Mouse (Mus musculus) forebrain, embryonic 12.5 days (tissue): ENCODE results near the gene Csnk2b. TPM values are rescaled to one million over a fixed set of nuclear protein-coding genes. Genes with fewer than 3 reads are reported as not detected.

Experiments
- ATAC-seq: fragments of 200-750 bp; cut with Nextera tagmentation; 2 replicates; pipeline ENCODE4 v1.8.0; 2017; ENCODE audit warnings: moderate TSS enrichment; ENCODE audit not compliant: low FRiP score
- H3K27ac ChIP-seq: fragments of 300-500 bp; sonication (generic); 2 replicates; pipeline ENCODE4 v1.5.1; 2016; ENCODE audit warnings: mild to moderate bottlenecking
- H3K27me3 ChIP-seq: fragments of 300-500 bp; sonication (generic); 2 replicates; pipeline ENCODE4 v1.6.1; 2016; ENCODE audit warnings: mild to moderate bottlenecking
- H3K36me3 ChIP-seq: fragments of 300-500 bp; sonication (generic); replicated peaks from 2 replicates; pipeline ENCODE4 v1.6.1; 2016; ENCODE audit warnings: mild to moderate bottlenecking
- H3K4me1 ChIP-seq: fragments of 300-500 bp; sonication (generic); 2 replicates; pipeline ENCODE4 v1.6.1; 2016
- H3K4me2 ChIP-seq: fragments of 300-500 bp; sonication (generic); 2 replicates; pipeline ENCODE4 v1.6.1; 2016; ENCODE audit warnings: mild to moderate bottlenecking, moderate library complexity
- H3K4me3 ChIP-seq: fragments of 300-500 bp; sonication (generic); replicated peaks from 2 replicates; pipeline ENCODE4 v1.5.1; 2016; ENCODE audit warnings: mild to moderate bottlenecking
- H3K9ac ChIP-seq: fragments of 300-500 bp; sonication (generic); 2 replicates; pipeline ENCODE4 v1.6.1; 2016; ENCODE audit warnings: mild to moderate bottlenecking
- H3K9me3 ChIP-seq: fragments of 300-500 bp; sonication (generic); 2 replicates; pipeline ENCODE4 v1.6.1; 2016
- WGBS: fragments of 180-500 bp; shearing (Covaris S2); methylation state at CpG from one replicate; pipeline ENCODE4 v1.1.7; 2016; 5-methylcytosine and 5-hydroxymethylcytosine counted together
- polyA plus RNA-seq: library from polyadenylated mRNA; unstranded; fragments of >200 nt; fragmentation: Nextera tagmentation; extraction: Ambion mirVana; gene quantifications from 2 replicates; pipeline ENCODE4 v1.2.1, GENCODE M21; 2016

Gene Csnk2b
- polyA plus RNA-seq, 1 experiment from 2014 or later: 284 TPM

DNA sequence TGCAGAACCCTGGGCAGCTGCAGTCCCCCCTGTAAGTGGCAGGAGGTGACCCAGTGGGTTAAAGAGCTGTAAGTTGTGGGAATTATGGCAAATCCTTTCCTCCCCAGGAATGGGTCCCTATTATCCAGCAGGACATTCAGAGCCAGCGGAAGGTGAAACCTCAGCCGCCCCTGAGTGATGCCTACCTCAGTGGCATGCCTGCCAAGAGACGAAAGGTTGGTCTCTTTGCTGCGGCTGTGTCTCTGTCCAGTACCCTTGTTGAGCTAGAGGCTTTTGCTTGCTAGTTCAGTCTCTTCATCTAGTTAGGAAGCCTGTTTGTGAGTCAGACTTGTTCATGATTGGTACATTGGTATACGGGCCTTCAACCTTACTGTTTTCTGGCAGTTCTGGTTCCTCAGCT is 24.3 kb upstream of the Csnk2b start:
- Histone ChIP-seq H3K4me3 (no peak overlapping the region), H3K36me3 (peaks cover 97% of the 10 kb centered on the region), H3K4me2 (no peak overlapping the region)

GRCm38 (mm10) chr17:35141971-35142370 is 20.1 kb upstream of the Csnk2b start:
- H3K36me3 ChIP-seq: peaks cover 89% of the 10 kb centered on the region
- WGBS: 92% methylated on average over 6 of the region's 6 CpGs
- H3K4me1 ChIP-seq: peaks cover 15% of the 10 kb centered on the region
- no peak for ATAC-seq
- H3K27me3 ChIP-seq: no peaks in the 10 kb centered on the region
- no peak overlapping the region for H3K27ac ChIP-seq
- peaks cover 4% of the 10 kb centered on the region; the same call in 1 of the 2 replicates for H3K9me3 ChIP-seq
- no peak overlapping the region for H3K4me2 ChIP-seq
- H3K4me3 ChIP-seq: no peak overlapping the region
- no peak overlapping the region for H3K9ac ChIP-seq

More for the DNA sequence above, 24.3 kb upstream of the Csnk2b start:
- ATAC-seq: no peak
- Histone ChIP-seq H3K27me3 (no peaks in the 10 kb centered on the region), H3K4me1 (no peaks in the 10 kb centered on the region), H3K9me3 (peaks cover 4% of the 10 kb centered on the region; the same call in 1 of the 2 replicates), H3K27ac (0 out of 2 replicates have a peak overlapping the region, but pooled peaks have one; percentile 56), H3K9ac (no peak overlapping the region)
- WGBS: 91% methylated on average over 5 of the region's 5 CpGs

DNA sequence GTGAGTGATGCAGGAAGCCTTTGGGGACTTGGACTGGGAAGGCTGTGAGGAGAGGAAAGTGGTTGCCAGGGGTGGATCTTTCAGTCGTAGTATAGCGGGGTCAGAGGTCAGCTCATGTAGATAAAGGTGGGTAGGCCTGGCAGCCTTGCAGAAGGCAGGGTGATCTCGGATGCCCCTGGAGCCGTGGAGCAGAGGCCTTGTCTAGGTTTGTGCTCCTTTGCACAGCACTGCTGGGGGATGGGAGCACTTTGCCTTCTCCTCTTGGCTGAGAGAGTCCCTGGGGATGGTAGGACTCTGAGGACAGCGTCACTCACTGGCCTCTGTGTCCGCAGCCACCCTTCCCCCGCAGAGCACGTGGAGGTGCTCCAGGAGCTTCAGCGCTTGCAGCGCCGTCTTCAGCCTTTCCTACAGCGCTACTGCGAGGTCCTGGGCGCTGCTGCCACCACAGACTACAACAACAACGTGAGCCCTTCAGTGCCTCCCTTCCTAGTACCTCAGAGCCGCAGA is 18.7 kb upstream of the Csnk2b start:
- H3K36me3 ChIP-seq: peaks cover 75% of the 10 kb centered on the region
- 81% methylated on average over 16 of the region's 16 CpGs for WGBS
- H3K4me3 ChIP-seq: no peak overlapping the region

DNA sequence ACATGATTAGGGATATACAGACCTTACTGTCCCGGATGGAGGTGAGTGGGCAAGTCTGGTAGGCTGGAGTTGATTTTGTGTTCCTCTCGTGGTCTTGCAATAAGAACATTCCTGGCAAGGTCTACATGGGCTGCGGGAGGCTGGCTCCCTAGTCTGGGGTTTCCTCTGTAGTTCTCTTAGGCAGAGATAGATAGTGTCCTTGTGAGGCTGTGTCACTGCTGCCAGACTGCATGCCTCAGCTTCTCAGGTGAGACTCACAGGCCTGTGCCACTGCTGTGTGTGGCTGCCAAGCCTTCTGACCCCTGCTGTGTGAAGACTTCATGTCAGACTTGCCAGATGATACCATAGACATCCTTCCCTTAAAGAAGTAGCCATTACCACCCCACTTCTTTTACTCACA is 17.4 kb upstream of the Csnk2b start:
- Histone ChIP-seq H3K27ac (no peak overlapping the region), H3K9me3 (peaks cover 4% of the 10 kb centered on the region; the same call in 1 of the 2 replicates), H3K4me1 (peaks cover 26% of the 10 kb centered on the region), H3K27me3 (no peaks in the 10 kb centered on the region), H3K4me2 (no peak overlapping the region), H3K4me3 (no peak overlapping the region), H3K36me3 (peaks cover 62% of the 10 kb centered on the region), H3K9ac (no peak overlapping the region)
- no peak for ATAC-seq
- WGBS: 95% methylated on average over 3 of the region's 3 CpGs

More for the DNA sequence above, 18.7 kb upstream of the Csnk2b start:
- 0 out of 2 replicates have a peak overlapping the region, but pooled peaks have one; percentile 36 for H3K9ac ChIP-seq
- peaks cover 4% of the 10 kb centered on the region; the same call in 1 of the 2 replicates for H3K9me3 ChIP-seq
- H3K27me3 ChIP-seq: no peaks in the 10 kb centered on the region
- peaks cover 24% of the 10 kb centered on the region for H3K4me1 ChIP-seq
- no peak for ATAC-seq
- no peak overlapping the region for H3K27ac ChIP-seq
- no peak overlapping the region for H3K4me2 ChIP-seq

- H3K27ac ChIP-seq: peak overlapping the region; percentile 95
- no peaks in the 10 kb centered on the region for H3K9me3 ChIP-seq
- H3K4me1 ChIP-seq: peaks cover 26% of the 10 kb centered on the region
- peak overlapping the region; percentile 71 for H3K4me2 ChIP-seq
- WGBS: under 1% methylated on average over 42 of the region's 43 CpGs
- no peaks in the 10 kb centered on the region for H3K27me3 ChIP-seq
- peak; percentile 66 for ATAC-seq
- peak overlapping the region; percentile 78 for H3K9ac ChIP-seq
- peaks cover 31% of the 10 kb centered on the region for H3K36me3 ChIP-seq
- peak overlapping the region; percentile 81 for H3K4me3 ChIP-seq
Observed at GRCm38 (mm10) chr17:35135591-35136320, 13.9 kb upstream of the Csnk2b start.

- Histone ChIP-seq H3K27ac (peak within 1 kb of the TSS; percentile 95), H3K4me3 (peak within 1 kb of the TSS; percentile 81), H3K27me3 (no peaks in the 10 kb centered on the region), H3K9me3 (no peaks in the 10 kb centered on the region), H3K9ac (peak within 1 kb of the TSS; percentile 78), H3K36me3 (peaks cover 24% of the 10 kb centered on the region), H3K4me2 (peak within 1 kb of the TSS; percentile 71), H3K4me1 (peaks cover 26% of the 10 kb centered on the region)
- peak; percentile 95 for ATAC-seq
- WGBS: under 1% methylated on average over 64 of the region's 66 CpGs
Observed at GRCm38 (mm10) chr17:35134801-35135590, 13.1 kb upstream of the Csnk2b start, which contains the start of gene Bag6. Bag6 (plus strand) TSS chr17:35135178.

GRCm38 (mm10) chr17:35133517-35133916 is 11.7 kb upstream of the Csnk2b start:
- H3K9me3 ChIP-seq: no peaks in the 10 kb centered on the region
- H3K4me3 ChIP-seq: no peak overlapping the region

GRCm38 (mm10) chr17:35132174-35132560 is 10.3 kb upstream of the Csnk2b start:
- peaks cover 5% of the 10 kb centered on the region; the same call in 1 of the 2 replicates for H3K36me3 ChIP-seq
- peaks cover 20% of the 10 kb centered on the region for H3K4me1 ChIP-seq
- H3K4me2 ChIP-seq: no peak overlapping the region
- WGBS: 78% methylated on average over 3 of the region's 3 CpGs
- no peaks in the 10 kb centered on the region for H3K27me3 ChIP-seq
- H3K9me3 ChIP-seq: no peaks in the 10 kb centered on the region
- H3K4me3 ChIP-seq: no peak overlapping the region
- H3K9ac ChIP-seq: no peak overlapping the region
- no peak overlapping the region for H3K27ac ChIP-seq
- ATAC-seq: no peak

More at GRCm38 (mm10) chr17:35133517-35133916, 11.7 kb upstream of the Csnk2b start:
- Histone ChIP-seq H3K9ac (no peak overlapping the region), H3K27me3 (no peaks in the 10 kb centered on the region), H3K27ac (no peak overlapping the region), H3K36me3 (peaks cover 9% of the 10 kb centered on the region), H3K4me1 (peaks cover 26% of the 10 kb centered on the region), H3K4me2 (no peak overlapping the region)
- no peak for ATAC-seq
- 96% methylated on average over 7 of the region's 7 CpGs for WGBS

- no peaks in the 10 kb centered on the region for H3K9me3 ChIP-seq
- no peak within 1 kb of the TSS for H3K9ac ChIP-seq
- H3K27me3 ChIP-seq: no peaks in the 10 kb centered on the region
- WGBS: 86% methylated on average over 15 of the region's 15 CpGs
- H3K4me2 ChIP-seq: no peak within 1 kb of the TSS
- no peak for ATAC-seq
- H3K27ac ChIP-seq: no peak within 1 kb of the TSS
- H3K36me3 ChIP-seq: peaks cover 5% of the 10 kb centered on the region; the same call in 1 of the 2 replicates
- H3K4me1 ChIP-seq: peaks cover 20% of the 10 kb centered on the region
- no peak within 1 kb of the TSS for H3K4me3 ChIP-seq
Observed at GRCm38 (mm10) chr17:35131500-35132173, 9.8 kb upstream of the Csnk2b start, which contains the start of gene Apom. Apom (minus strand) TSS chr17:35132050.

- H3K36me3 ChIP-seq: peaks cover 5% of the 10 kb centered on the region; the same call in 1 of the 2 replicates
- no peak overlapping the region for H3K4me2 ChIP-seq
- no peaks in the 10 kb centered on the region for H3K9me3 ChIP-seq
- ATAC-seq: no peak
- no peak overlapping the region for H3K4me3 ChIP-seq
- no peak overlapping the region for H3K27ac ChIP-seq
- no peaks in the 10 kb centered on the region for H3K27me3 ChIP-seq
- H3K9ac ChIP-seq: no peak overlapping the region
- peaks cover 18% of the 10 kb centered on the region for H3K4me1 ChIP-seq
- 90% methylated on average over 8 of the region's 8 CpGs for WGBS
Observed at GRCm38 (mm10) chr17:35131038-35131437, 9.2 kb upstream of the Csnk2b start.

DNA sequence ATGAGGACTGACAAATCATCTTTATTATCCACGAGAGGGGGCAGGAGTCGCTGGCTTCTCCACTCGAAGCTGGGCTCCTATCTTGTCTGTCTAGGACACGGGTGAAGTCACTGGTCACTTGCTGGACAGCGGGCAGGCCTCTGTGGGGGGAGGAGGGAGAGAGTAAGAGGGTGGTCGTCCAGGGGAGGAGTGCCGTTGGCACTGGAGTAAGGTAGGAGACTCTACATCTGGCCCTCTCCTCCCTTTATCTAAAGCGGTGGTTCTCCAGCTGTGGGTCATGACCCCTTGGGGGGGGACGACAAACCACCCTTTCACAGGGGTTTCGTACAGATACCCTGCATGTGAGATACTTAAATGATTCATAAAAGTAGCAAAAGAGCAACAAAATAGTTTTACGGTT is 7.1 kb upstream of the Csnk2b start:
- no peak overlapping the region; the same call in 1 of the 2 replicates for H3K4me3 ChIP-seq
- no peak for ATAC-seq
- no peaks in the 10 kb centered on the region for H3K27me3 ChIP-seq
- 73% methylated on average over 11 of the region's 11 CpGs for WGBS
- peaks cover 17% of the 10 kb centered on the region for H3K36me3 ChIP-seq
- no peaks in the 10 kb centered on the region for H3K9me3 ChIP-seq
- no peak overlapping the region for H3K9ac ChIP-seq
- H3K4me1 ChIP-seq: peaks cover 24% of the 10 kb centered on the region
- no peak overlapping the region for H3K4me2 ChIP-seq
- H3K27ac ChIP-seq: no peak overlapping the region
